Mouse (Mus musculus): Measurements from ENCODE around the gene Neurl1b. TPM values are rescaled to one million over a fixed set of nuclear protein-coding genes. Genes with fewer than 3 reads are reported as not detected.

Neurl1b gene
- total RNA-seq, 2 experiments from 2014 or later: 2.3 to 2.6 TPM

- Histone ChIP-seq H3K27ac (peak overlapping the region; percentile 92), H3K4me3 (peak overlapping the region; percentile 58)
- no peak for TF ChIP-seq CTCF (IDR thresholded peaks at IDR 0.05)
- DNase-seq: peak; percentile 56
- intact Hi-C loops (cut with DNase I): no loop called here
Measured at GRCm38 (mm10) chr17:26464972-26465371, 50.3 kb downstream of the Neurl1b start.

- peak; percentile 86 for DNase-seq
- intact Hi-C loops (cut with DNase I): loop anchor here (1.0 to 2.0 kb wide), 3 partner anchors 18 to 172 kb away; no protein-coding TSS in a partner anchor
- H3K4me3 ChIP-seq: peak overlapping the region; percentile 20
- peak overlapping the region; percentile 92 for H3K27ac ChIP-seq
- TF ChIP-seq CTCF (IDR thresholded peaks at IDR 0.05): peak; percentile 86
Measured at GRCm38 (mm10) chr17:26466741-26467150, 52.1 kb downstream of the Neurl1b start.

GRCm38 (mm10) chr17:26467619-26468018 is 53.0 kb downstream of the Neurl1b start:
- DNase-seq: no peak
- intact Hi-C loops (cut with DNase I): loop anchor here (2.0 kb wide), 2 partner anchors 17 to 37 kb away; no protein-coding TSS in a partner anchor
- TF ChIP-seq CTCF (IDR thresholded peaks at IDR 0.05): no peak
- no peak overlapping the region for H3K4me3 ChIP-seq
- H3K27ac ChIP-seq: peak overlapping the region; percentile 92

GRCm38 (mm10) chr17:26468102-26468894 is 53.7 kb downstream of the Neurl1b start:
- intact Hi-C loops (cut with DNase I): no loop called here
- Histone ChIP-seq H3K4me3 (no peak overlapping the region), H3K27ac (peak overlapping the region; percentile 92)
- no peak for TF ChIP-seq CTCF (IDR thresholded peaks at IDR 0.05)
- DNase-seq: no peak

- no peak for TF ChIP-seq CTCF (IDR thresholded peaks at IDR 0.05)
- Histone ChIP-seq H3K4me3 (no peak overlapping the region), H3K27ac (no peak overlapping the region)
- intact Hi-C loops (cut with DNase I): no loop called here
- DNase-seq: no peak
Measured at GRCm38 (mm10) chr17:26476871-26477270, 62.2 kb downstream of the Neurl1b start.

GRCm38 (mm10) chr17:26478672-26479071 is 64.0 kb downstream of the Neurl1b start:
- intact Hi-C loops (cut with DNase I): no loop called here
- no peak overlapping the region for H3K4me3 ChIP-seq
- DNase-seq: peak; percentile 53
- peak overlapping the region; percentile 46 for H3K27ac ChIP-seq
- no peak for TF ChIP-seq CTCF (IDR thresholded peaks at IDR 0.05)

- intact Hi-C loops (cut with DNase I): no loop called here
- peak; percentile 66 for DNase-seq
- Histone ChIP-seq H3K4me3 (no peak overlapping the region), H3K27ac (peak overlapping the region; percentile 35; the same call in 1 of the 2 replicates)
- no peak for TF ChIP-seq CTCF (IDR thresholded peaks at IDR 0.05)
Measured at GRCm38 (mm10) chr17:26479619-26480018, 65.0 kb downstream of the Neurl1b start.

- no peak for TF ChIP-seq CTCF (IDR thresholded peaks at IDR 0.05)
- DNase-seq: no peak
- intact Hi-C loops (cut with DNase I): no loop called here
- no peak overlapping the region for H3K4me3 ChIP-seq
- H3K27ac ChIP-seq: no peak overlapping the region
Measured at GRCm38 (mm10) chr17:26480956-26481355, 66.3 kb downstream of the Neurl1b start.

GRCm38 (mm10) chr17:26484626-26485421 is 70.2 kb downstream of the Neurl1b start:
- peak overlapping the region; percentile 94 for H3K27ac ChIP-seq
- peak; percentile 82 for DNase-seq
- TF ChIP-seq CTCF (IDR thresholded peaks at IDR 0.05): no peak

GRCm38 (mm10) chr17:26487266-26487665 is 72.6 kb downstream of the Neurl1b start:
- Histone ChIP-seq H3K4me3 (peak overlapping the region; percentile 9), H3K27ac (peak overlapping the region; percentile 94)
- TF ChIP-seq CTCF (IDR thresholded peaks at IDR 0.05): peak; percentile 13; the same call in 1 of the 2 replicates
- peak; percentile 81 for DNase-seq
- intact Hi-C loops (cut with DNase I): no loop called here

More at GRCm38 (mm10) chr17:26484626-26485421, 70.2 kb downstream of the Neurl1b start:
- peak overlapping the region; percentile 52 for H3K4me3 ChIP-seq
- intact Hi-C loops (cut with DNase I): loop anchor here (2.0 kb wide), 1 partner anchor 18 kb away; no protein-coding TSS in a partner anchor

- peak overlapping the region; percentile 9 for H3K4me3 ChIP-seq
- intact Hi-C loops (cut with DNase I): no loop called here
- DNase-seq: no peak
- no peak for TF ChIP-seq CTCF (IDR thresholded peaks at IDR 0.05)
- peak overlapping the region; percentile 94 for H3K27ac ChIP-seq
Measured at GRCm38 (mm10) chr17:26487917-26488316, 73.3 kb downstream of the Neurl1b start.

- peak overlapping the region; percentile 94 for H3K27ac ChIP-seq
- intact Hi-C loops (cut with DNase I): no loop called here
- peak overlapping the region; percentile 66 for H3K4me3 ChIP-seq
- TF ChIP-seq CTCF (IDR thresholded peaks at IDR 0.05): no peak
- peak; percentile 91 for DNase-seq
Measured at GRCm38 (mm10) chr17:26488711-26489403, 74.2 kb downstream of the Neurl1b start.
